Mouse (Mus musculus) intestine, embryonic 14.5 days (tissue): ENCODE measurements at regions not wholly inside any gene's neighbourhood (a gene's known extent, or its start where the extent isn't known, plus 50 kb on each side); places are given as distances from the start of the nearest gene placed in this dataset.
"Not testable (repeated sequence)": the region's sequence is repeated elsewhere in the genome, so short reads cannot be mapped to it uniquely, and the experiment has no call there.

ENCODE experiments used
- ATAC-seq: fragments of 200-750 bp; cut with Nextera tagmentation; replicated peaks from 2 replicates; pipeline ENCODE4 v1.8.0; 2017; ENCODE audit warnings: low read depth, moderate number of reproducible peaks, moderate TSS enrichment, moderate library complexity; ENCODE audit not compliant: low FRiP score, low TSS enrichment
- DNase-seq: peaks from one replicate; pipeline ENCODE4 v3.0.0-alpha.2; 2018; ENCODE audit warnings: low spot score
- H3K27ac ChIP-seq: fragments of 300-500 bp; sonication (generic); 2 replicates; pipeline ENCODE4 v1.5.1; 2014; ENCODE audit warnings: low read depth, mild to moderate bottlenecking, control low read depth
- H3K27me3 ChIP-seq: fragments of 300-500 bp; sonication (generic); replicated peaks from 2 replicates; pipeline ENCODE4 v1.6.1; 2014; ENCODE audit warnings: low read length, control low read depth; ENCODE audit not compliant: control insufficient read depth, insufficient read depth
- H3K36me3 ChIP-seq: fragments of 300-500 bp; sonication (generic); 2 replicates; pipeline ENCODE4 v1.6.1; 2014; ENCODE audit warnings: low read length, control low read depth; ENCODE audit not compliant: control insufficient read depth, insufficient read depth
- H3K4me1 ChIP-seq: fragments of 300-500 bp; sonication (generic); replicated peaks from 2 replicates; pipeline ENCODE4 v1.6.1; 2014; ENCODE audit warnings: low read length, control low read depth, mixed read lengths; ENCODE audit not compliant: control insufficient read depth, insufficient read depth
- H3K4me2 ChIP-seq: fragments of 300-500 bp; sonication (generic); 2 replicates; pipeline ENCODE4 v1.6.1; 2014; ENCODE audit warnings: low read length
- H3K4me3 ChIP-seq: fragments of 300-500 bp; sonication (generic); 2 replicates; pipeline ENCODE4 v1.5.1; 2014; ENCODE audit warnings: low read depth, low read length, control low read depth, mixed read lengths
- H3K9ac ChIP-seq: fragments of 300-500 bp; sonication (generic); 2 replicates; pipeline ENCODE4 v1.6.1; 2014; ENCODE audit warnings: mild to moderate bottlenecking, low read length
- H3K9me3 ChIP-seq: fragments of 300-500 bp; sonication (generic); 2 replicates; pipeline ENCODE4 v1.6.1; 2016; ENCODE audit warnings: low read length, control low read depth; ENCODE audit not compliant: control insufficient read depth
- WGBS: fragments of 180-500 bp; shearing (Covaris S2); extraction: QIAGEN DNeasy Blood & Tissue Kit; methylation state at CpG from one replicate; pipeline ENCODE4 v1.1.7; 2014; 5-methylcytosine and 5-hydroxymethylcytosine counted together

GRCm38 (mm10) chr13:6922357-6922721 lies 273.8 kb upstream of the Pfkp start:
- H3K9ac ChIP-seq = no peak overlapping the region
- H3K27me3 ChIP-seq = no peaks in the 10 kb centered on the region
- H3K4me3 ChIP-seq = no peak overlapping the region
- H3K9me3 ChIP-seq = no peaks in the 10 kb centered on the region
- H3K27ac ChIP-seq = no peak overlapping the region
- no peak overlapping the region for H3K4me2 ChIP-seq
- WGBS = 66% methylated on average over 2 of the region's 2 CpGs
- no peaks in the 10 kb centered on the region for H3K36me3 ChIP-seq
- DNase-seq (no peak), ATAC-seq (no peak)
- H3K4me1 ChIP-seq = no peaks in the 10 kb centered on the region

GRCm38 (mm10) chr13:6921691-6922356 lies 273.2 kb upstream of the Pfkp start:
- WGBS = 52% methylated on average over 6 of the region's 6 CpGs
- H3K9me3 ChIP-seq = no peaks in the 10 kb centered on the region
- H3K27ac ChIP-seq = no peak overlapping the region
- ATAC-seq = no peak
- no peaks in the 10 kb centered on the region for H3K36me3 ChIP-seq
- no peaks in the 10 kb centered on the region for H3K4me1 ChIP-seq
- no peaks in the 10 kb centered on the region for H3K27me3 ChIP-seq
- no peak overlapping the region for H3K4me3 ChIP-seq
- H3K9ac ChIP-seq = no peak overlapping the region
- H3K4me2 ChIP-seq = no peak overlapping the region
- no peak for DNase-seq

GRCm38 (mm10) chr13:6906000-6906399 lies 257.4 kb upstream of the Pfkp start:
- Histone ChIP-seq H3K4me3 (no peak overlapping the region), H3K36me3 (no peaks in the 10 kb centered on the region), H3K27ac (no peak overlapping the region), H3K9me3 (no peaks in the 10 kb centered on the region), H3K4me2 (no peak overlapping the region), H3K4me1 (no peaks in the 10 kb centered on the region), H3K27me3 (no peaks in the 10 kb centered on the region), H3K9ac (no peak overlapping the region)
- no peak for ATAC-seq
- DNase-seq = no peak

GRCm38 (mm10) chr13:6901682-6902081 lies 253.1 kb upstream of the Pfkp start:
- no peak for ATAC-seq
- no peaks in the 10 kb centered on the region for H3K9me3 ChIP-seq
- no peak overlapping the region for H3K9ac ChIP-seq
- no peaks in the 10 kb centered on the region for H3K36me3 ChIP-seq
- no peaks in the 10 kb centered on the region for H3K4me1 ChIP-seq
- no peak overlapping the region for H3K4me2 ChIP-seq
- WGBS = 57% methylated on average over 2 of the region's 2 CpGs
- H3K27ac ChIP-seq = no peak overlapping the region
- H3K4me3 ChIP-seq = no peak overlapping the region
- DNase-seq = no peak
- H3K27me3 ChIP-seq = no peaks in the 10 kb centered on the region

- 58% methylated on average over 1 of the region's 1 CpGs for WGBS
Observed at GRCm38 (mm10) chr13:6897666-6898065, 249.1 kb upstream of the Pfkp start.

GRCm38 (mm10) chr13:6891458-6892076 lies 243.0 kb upstream of the Pfkp start:
- Histone ChIP-seq H3K9me3 (no peaks in the 10 kb centered on the region), H3K36me3 (no peaks in the 10 kb centered on the region), H3K27me3 (no peaks in the 10 kb centered on the region), H3K4me1 (no peaks in the 10 kb centered on the region), H3K9ac (no peak overlapping the region), H3K4me3 (no peak overlapping the region), H3K27ac (no peak overlapping the region), H3K4me2 (no peak overlapping the region)
- 45% methylated on average over 5 of the region's 5 CpGs for WGBS
- no peak for DNase-seq
- no peak for ATAC-seq

More at GRCm38 (mm10) chr13:6897666-6898065, 249.1 kb upstream of the Pfkp start:
- no peak overlapping the region for H3K4me3 ChIP-seq
- H3K27me3 ChIP-seq = no peaks in the 10 kb centered on the region
- no peaks in the 10 kb centered on the region for H3K9me3 ChIP-seq
- no peaks in the 10 kb centered on the region for H3K36me3 ChIP-seq
- H3K4me2 ChIP-seq = no peak overlapping the region
- no peak overlapping the region for H3K9ac ChIP-seq
- no peak overlapping the region for H3K27ac ChIP-seq
- DNase-seq (no peak), ATAC-seq (no peak)
- no peaks in the 10 kb centered on the region for H3K4me1 ChIP-seq

- not testable (repeated sequence) for H3K9ac ChIP-seq, DNase-seq, H3K36me3 ChIP-seq, H3K4me3 ChIP-seq, H3K27ac ChIP-seq, H3K4me2 ChIP-seq, H3K9me3 ChIP-seq, ATAC-seq, H3K4me1 ChIP-seq, H3K27me3 ChIP-seq
- 83% methylated on average over 9 of the region's 9 CpGs for WGBS
Observed at GRCm38 (mm10) chr13:6889446-6889845, 240.9 kb upstream of the Pfkp start.

GRCm38 (mm10) chr13:6888381-6888780 lies 239.8 kb upstream of the Pfkp start:
- no peak overlapping the region for H3K9ac ChIP-seq
- no peak overlapping the region for H3K4me2 ChIP-seq
- no peak for ATAC-seq
- DNase-seq = no peak
- no peaks in the 10 kb centered on the region for H3K36me3 ChIP-seq
- no peaks in the 10 kb centered on the region for H3K27me3 ChIP-seq
- H3K27ac ChIP-seq = no peak overlapping the region
- H3K4me3 ChIP-seq = no peak overlapping the region
- no peaks in the 10 kb centered on the region for H3K4me1 ChIP-seq
- WGBS = 100% methylated on average over 1 of the region's 1 CpGs
- H3K9me3 ChIP-seq = no peaks in the 10 kb centered on the region
